Mouse (Mus musculus): Measurements from ENCODE around the gene Fryl. TPM values are rescaled to one million over a fixed set of nuclear protein-coding genes. Genes with fewer than 3 reads are reported as not detected.

The Fryl gene
- polyA plus RNA-seq, 2 experiments: 26.1 to 26.7 TPM

- Histone ChIP-seq H3K9ac (ENCODE audit: low read depth, low read length, severe bottlenecking) (no peak overlapping the region), H3K4me3 (replicated peaks; ENCODE audit: low read length) (no peak overlapping the region), H3K27ac (replicated peaks; ENCODE audit: low read depth, low read length) (no peak overlapping the region), H3K9me3 (ENCODE audit: control insufficient read depth, low read length) (no peaks in the 10 kb centered on the region), H3K27me3 (ENCODE audit: control insufficient read depth, insufficient read depth, low read length) (no peaks in the 10 kb centered on the region), H3K4me1 (ENCODE audit: control insufficient read depth, insufficient read depth, low read length) (no peaks in the 10 kb centered on the region), H3K4me2 (replicated peaks; ENCODE audit: low read depth, low read length, severe bottlenecking) (no peak overlapping the region), H3K36me3 (ENCODE audit: control insufficient read depth, insufficient read depth, low read length) (peaks cover 11% of the 10 kb centered on the region; the same call in 1 of the 2 replicates)
- ATAC-seq (ENCODE audit: low FRiP score, low read depth): no peak
- TF ChIP-seq POLR2A (IDR thresholded peaks at IDR 0.05; ENCODE audit: borderline replicate concordance, extremely low read depth, insufficient read depth, insufficient read length): no peak
- WGBS: 92% methylated on average over 9 of the region's 9 CpGs
- no peak for DNase-seq (ENCODE audit: low spot score)
Observed at GRCm38 (mm10) chr5:73216014-73216413, 40.4 kb downstream of the Fryl start.

- Histone ChIP-seq H3K4me1 (ENCODE audit: control insufficient read depth, insufficient read depth, low read length) (0 out of 2 replicates have a peak, but pooled peaks cover 5% of the 10 kb centered on the region), H3K4me3 (replicated peaks; ENCODE audit: low read length) (no peak overlapping the region), H3K36me3 (ENCODE audit: control insufficient read depth, insufficient read depth, low read length) (peaks cover 14% of the 10 kb centered on the region), H3K27ac (replicated peaks; ENCODE audit: low read depth, low read length) (no peak overlapping the region), H3K9ac (ENCODE audit: low read depth, low read length, severe bottlenecking) (no peak overlapping the region), H3K27me3 (ENCODE audit: control insufficient read depth, insufficient read depth, low read length) (no peaks in the 10 kb centered on the region), H3K9me3 (ENCODE audit: control insufficient read depth, low read length) (no peaks in the 10 kb centered on the region), H3K4me2 (replicated peaks; ENCODE audit: low read depth, low read length, severe bottlenecking) (no peak overlapping the region)
- no peak for DNase-seq (ENCODE audit: low spot score)
- TF ChIP-seq POLR2A (IDR thresholded peaks at IDR 0.05; ENCODE audit: borderline replicate concordance, extremely low read depth, insufficient read depth, insufficient read length): no peak
- ATAC-seq (ENCODE audit: low FRiP score, low read depth): no peak
- 88% methylated on average over 9 of the region's 9 CpGs for WGBS
Observed at GRCm38 (mm10) chr5:73212446-73212845, 44.0 kb downstream of the Fryl start.

- Histone ChIP-seq H3K27ac (replicated peaks; ENCODE audit: low read depth, low read length) (no peak overlapping the region), H3K4me2 (replicated peaks; ENCODE audit: low read depth, low read length, severe bottlenecking) (no peak overlapping the region), H3K4me1 (ENCODE audit: control insufficient read depth, insufficient read depth, low read length) (0 out of 2 replicates have a peak, but pooled peaks cover 5% of the 10 kb centered on the region), H3K27me3 (ENCODE audit: control insufficient read depth, insufficient read depth, low read length) (no peaks in the 10 kb centered on the region), H3K9ac (ENCODE audit: low read depth, low read length, severe bottlenecking) (no peak overlapping the region), H3K9me3 (ENCODE audit: control insufficient read depth, low read length) (no peaks in the 10 kb centered on the region), H3K36me3 (ENCODE audit: control insufficient read depth, insufficient read depth, low read length) (peaks cover 14% of the 10 kb centered on the region), H3K4me3 (replicated peaks; ENCODE audit: low read length) (no peak overlapping the region)
- no peak for ATAC-seq (ENCODE audit: low FRiP score, low read depth)
- no peak for TF ChIP-seq POLR2A (IDR thresholded peaks at IDR 0.05; ENCODE audit: borderline replicate concordance, extremely low read depth, insufficient read depth, insufficient read length)
- 90% methylated on average over 15 of the region's 15 CpGs for WGBS
- DNase-seq (ENCODE audit: low spot score): no peak
Observed at GRCm38 (mm10) chr5:73211961-73212360, 44.5 kb downstream of the Fryl start.

GRCm38 (mm10) chr5:73210971-73211315 lies 45.5 kb downstream of the Fryl start:
- 0 out of 2 replicates have a peak, but pooled peaks cover 5% of the 10 kb centered on the region for H3K4me1 ChIP-seq (ENCODE audit: control insufficient read depth, insufficient read depth, low read length)
- H3K27me3 ChIP-seq (ENCODE audit: control insufficient read depth, insufficient read depth, low read length): no peaks in the 10 kb centered on the region
- no peak overlapping the region for H3K4me2 ChIP-seq (replicated peaks; ENCODE audit: low read depth, low read length, severe bottlenecking)
- DNase-seq (ENCODE audit: low spot score) (no peak), ATAC-seq (ENCODE audit: low FRiP score, low read depth) (no peak)
- H3K27ac ChIP-seq (replicated peaks; ENCODE audit: low read depth, low read length): no peak overlapping the region
- no peak overlapping the region for H3K9ac ChIP-seq (ENCODE audit: low read depth, low read length, severe bottlenecking)
- H3K9me3 ChIP-seq (ENCODE audit: control insufficient read depth, low read length): no peaks in the 10 kb centered on the region
- H3K36me3 ChIP-seq (ENCODE audit: control insufficient read depth, insufficient read depth, low read length): peaks cover 14% of the 10 kb centered on the region
- 89% methylated on average over 6 of the region's 6 CpGs for WGBS
- no peak for TF ChIP-seq POLR2A (IDR thresholded peaks at IDR 0.05; ENCODE audit: borderline replicate concordance, extremely low read depth, insufficient read depth, insufficient read length)
- no peak overlapping the region for H3K4me3 ChIP-seq (replicated peaks; ENCODE audit: low read length)

GRCm38 (mm10) chr5:73210127-73210970 lies 46.1 kb downstream of the Fryl start:
- DNase-seq (ENCODE audit: low spot score): no peak
- no peak for TF ChIP-seq POLR2A (IDR thresholded peaks at IDR 0.05; ENCODE audit: borderline replicate concordance, extremely low read depth, insufficient read depth, insufficient read length)
- Histone ChIP-seq H3K4me2 (replicated peaks; ENCODE audit: low read depth, low read length, severe bottlenecking) (no peak overlapping the region), H3K9me3 (ENCODE audit: control insufficient read depth, low read length) (no peaks in the 10 kb centered on the region), H3K4me1 (ENCODE audit: control insufficient read depth, insufficient read depth, low read length) (0 out of 2 replicates have a peak, but pooled peaks cover 5% of the 10 kb centered on the region), H3K4me3 (replicated peaks; ENCODE audit: low read length) (no peak overlapping the region), H3K27me3 (ENCODE audit: control insufficient read depth, insufficient read depth, low read length) (no peaks in the 10 kb centered on the region), H3K36me3 (ENCODE audit: control insufficient read depth, insufficient read depth, low read length) (peaks cover 14% of the 10 kb centered on the region), H3K27ac (replicated peaks; ENCODE audit: low read depth, low read length) (no peak overlapping the region), H3K9ac (ENCODE audit: low read depth, low read length, severe bottlenecking) (no peak overlapping the region)
- WGBS: 89% methylated on average over 22 of the region's 22 CpGs
- ATAC-seq (ENCODE audit: low FRiP score, low read depth): no peak

Data from limb, embryonic 14.5 days (tissue).